Mouse (Mus musculus): ENCODE data around the gene Eef2kmt. TPM values are rescaled to one million over a fixed set of nuclear protein-coding genes. Genes with fewer than 3 reads are reported as not detected.
A peak's percentile ranks its signal among the peaks of the same experiment; 100 is the strongest.

Eef2kmt gene
- polyA plus RNA-seq (2012; ENCODE audit: insufficient read depth, insufficient read length, missing spikeins), result 29.4 and 34.0 TPM in 2 replicates

GRCm38 (mm10) chr16:5255779-5256496 lies at the start of gene Eef2kmt:
TSS of gene Eef2kmt (minus strand) at chr16:5255983.
- H3K4me3 ChIP-seq (ENCODE audit: insufficient read depth, low read depth, low read length), result peak within 1 kb of the TSS; percentile 68

GRCm38 (mm10) chr16:5295238-5295637 lies 39.5 kb upstream of the Eef2kmt start:
- Histone ChIP-seq H3K4me3 (ENCODE audit: insufficient read depth, low read depth, low read length) (no peak overlapping the region), H3K27ac (replicated peaks; ENCODE audit: low read depth, low read length) (no peak overlapping the region), H3K4me1 (ENCODE audit: control insufficient read depth, insufficient read depth, insufficient read length, low read length) (no peaks in the 10 kb centered on the region)

More at GRCm38 (mm10) chr16:5255779-5256496, at the start of gene Eef2kmt:
- peaks cover 5% of the 10 kb centered on the region; the same call in 1 of the 2 replicates for H3K4me1 ChIP-seq (ENCODE audit: control insufficient read depth, insufficient read depth, insufficient read length, low read length)
- peak within 1 kb of the TSS; percentile 74 for H3K27ac ChIP-seq (replicated peaks; ENCODE audit: low read depth, low read length)

GRCm38 (mm10) chr16:5285376-5285775 lies 29.6 kb upstream of the Eef2kmt start:
- H3K4me3 ChIP-seq (ENCODE audit: insufficient read depth, low read depth, low read length), result no peak overlapping the region
- no peak overlapping the region for H3K27ac ChIP-seq (replicated peaks; ENCODE audit: low read depth, low read length)
- H3K4me1 ChIP-seq (ENCODE audit: control insufficient read depth, insufficient read depth, insufficient read length, low read length), result no peaks in the 10 kb centered on the region

GRCm38 (mm10) chr16:5282686-5283085 lies 26.9 kb upstream of the Eef2kmt start:
- H3K4me3 ChIP-seq (ENCODE audit: insufficient read depth, low read depth, low read length), result no peak overlapping the region
- no peaks in the 10 kb centered on the region for H3K4me1 ChIP-seq (ENCODE audit: control insufficient read depth, insufficient read depth, insufficient read length, low read length)
- no peak overlapping the region for H3K27ac ChIP-seq (replicated peaks; ENCODE audit: low read depth, low read length)

GRCm38 (mm10) chr16:5279571-5280222 lies 23.9 kb upstream of the Eef2kmt start:
- Histone ChIP-seq H3K4me3 (ENCODE audit: insufficient read depth, low read depth, low read length) (no peak overlapping the region), H3K4me1 (ENCODE audit: control insufficient read depth, insufficient read depth, insufficient read length, low read length) (no peaks in the 10 kb centered on the region), H3K27ac (replicated peaks; ENCODE audit: low read depth, low read length) (no peak overlapping the region)

GRCm38 (mm10) chr16:5272371-5272770 lies 16.6 kb upstream of the Eef2kmt start:
- Histone ChIP-seq H3K4me3 (ENCODE audit: insufficient read depth, low read depth, low read length) (no peak overlapping the region), H3K4me1 (ENCODE audit: control insufficient read depth, insufficient read depth, insufficient read length, low read length) (no peaks in the 10 kb centered on the region), H3K27ac (replicated peaks; ENCODE audit: low read depth, low read length) (no peak overlapping the region)

GRCm38 (mm10) chr16:5271411-5272035 lies 15.7 kb upstream of the Eef2kmt start:
- Histone ChIP-seq H3K4me3 (ENCODE audit: insufficient read depth, low read depth, low read length) (no peak overlapping the region), H3K27ac (replicated peaks; ENCODE audit: low read depth, low read length) (no peak overlapping the region), H3K4me1 (ENCODE audit: control insufficient read depth, insufficient read depth, insufficient read length, low read length) (no peaks in the 10 kb centered on the region)

GRCm38 (mm10) chr16:5263926-5264325 lies 8.1 kb upstream of the Eef2kmt start:
- no peak overlapping the region for H3K27ac ChIP-seq (replicated peaks; ENCODE audit: low read depth, low read length)
- H3K4me1 ChIP-seq (ENCODE audit: control insufficient read depth, insufficient read depth, insufficient read length, low read length), result no peaks in the 10 kb centered on the region

GRCm38 (mm10) chr16:5263156-5263555 lies 7.4 kb upstream of the Eef2kmt start:
- no peak overlapping the region for H3K27ac ChIP-seq (replicated peaks; ENCODE audit: low read depth, low read length)
- H3K4me3 ChIP-seq (ENCODE audit: insufficient read depth, low read depth, low read length), result no peak overlapping the region
- no peaks in the 10 kb centered on the region for H3K4me1 ChIP-seq (ENCODE audit: control insufficient read depth, insufficient read depth, insufficient read length, low read length)

More at GRCm38 (mm10) chr16:5263926-5264325, 8.1 kb upstream of the Eef2kmt start:
- H3K4me3 ChIP-seq (ENCODE audit: insufficient read depth, low read depth, low read length), result no peak overlapping the region

- Histone ChIP-seq H3K27ac (replicated peaks; ENCODE audit: low read depth, low read length) (peak overlapping the region; percentile 74), H3K4me1 (ENCODE audit: control insufficient read depth, insufficient read depth, insufficient read length, low read length) (peaks cover 5% of the 10 kb centered on the region; the same call in 1 of the 2 replicates), H3K4me3 (ENCODE audit: insufficient read depth, low read depth, low read length) (peak overlapping the region; percentile 68)
Measured at GRCm38 (mm10) chr16:5255081-5255740, 572 bp downstream of the Eef2kmt start.

- Histone ChIP-seq H3K4me3 (ENCODE audit: insufficient read depth, low read depth, low read length) (peak overlapping the region; percentile 68), H3K27ac (replicated peaks; ENCODE audit: low read depth, low read length) (peak overlapping the region; percentile 74), H3K4me1 (ENCODE audit: control insufficient read depth, insufficient read depth, insufficient read length, low read length) (peaks cover 5% of the 10 kb centered on the region; the same call in 1 of the 2 replicates)
Measured at GRCm38 (mm10) chr16:5254346-5255025, 1.3 kb downstream of the Eef2kmt start.

- H3K4me1 ChIP-seq (ENCODE audit: control insufficient read depth, insufficient read depth, insufficient read length, low read length), result peaks cover 5% of the 10 kb centered on the region; the same call in 1 of the 2 replicates
- no peak overlapping the region for H3K27ac ChIP-seq (replicated peaks; ENCODE audit: low read depth, low read length)
Measured at GRCm38 (mm10) chr16:5252260-5252659, 3.5 kb downstream of the Eef2kmt start.

GRCm38 (mm10) chr16:5250891-5251290 lies 4.9 kb downstream of the Eef2kmt start:
- H3K4me3 ChIP-seq (ENCODE audit: insufficient read depth, low read depth, low read length), result no peak overlapping the region
- H3K27ac ChIP-seq (replicated peaks; ENCODE audit: low read depth, low read length), result no peak overlapping the region
- H3K4me1 ChIP-seq (ENCODE audit: control insufficient read depth, insufficient read depth, insufficient read length, low read length), result 0 out of 2 replicates have a peak, but pooled peaks cover 3% of the 10 kb centered on the region

More at GRCm38 (mm10) chr16:5252260-5252659, 3.5 kb downstream of the Eef2kmt start:
- no peak overlapping the region for H3K4me3 ChIP-seq (ENCODE audit: insufficient read depth, low read depth, low read length)

- no peak overlapping the region for H3K27ac ChIP-seq (replicated peaks; ENCODE audit: low read depth, low read length)
- H3K4me3 ChIP-seq (ENCODE audit: insufficient read depth, low read depth, low read length), result no peak overlapping the region
- H3K4me1 ChIP-seq (ENCODE audit: control insufficient read depth, insufficient read depth, insufficient read length, low read length), result no peaks in the 10 kb centered on the region
Measured at GRCm38 (mm10) chr16:5244411-5244810, 11.4 kb downstream of the Eef2kmt start.
